8 mouse cellular contexts compared by ENCODE assay signal in genomic region chr9:88547270-88547669, GRCm38 (mm10).
DNase-seq lines count a peak whose midpoint lies in the region.

No protein-coding gene starts in this region.

- peak; percentile 95 for DNase-seq in 416B (ENCODE audit: low read depth)
- peak; percentile 77 for DNase-seq in CD4-positive, CD25-positive, alpha-beta regulatory T cell, adult 2 months (ENCODE audit: low read depth, low spot score)
- peak; percentile 34 to 53 for DNase-seq in cerebellum, postnatal 14 days
- peak; percentile 27 to 29 for DNase-seq in heart, adult 9 months (ENCODE audit: low spot score in 2 of 2)
- DNase-seq in kidney, adult 8-10 months, result peak; percentile 48 to 52
- DNase-seq in lung, postnatal 14 days, result peak; percentile 14
- peak; percentile 32 to 60 for DNase-seq in spleen, postnatal 36 days (ENCODE audit: low spot score in 2 of 2)
- no peak for DNase-seq in urinary bladder, postnatal 25 days (ENCODE audit: low spot score)
